Mouse (Mus musculus): ENCODE results near the gene Armh3. TPM values are rescaled to one million over a fixed set of nuclear protein-coding genes. Genes with fewer than 3 reads are reported as not detected.

Gene Armh3
- total and polyA plus RNA-seq, 2 experiments from 2014 or later = 16.5 to 17.5 TPM

DNA sequence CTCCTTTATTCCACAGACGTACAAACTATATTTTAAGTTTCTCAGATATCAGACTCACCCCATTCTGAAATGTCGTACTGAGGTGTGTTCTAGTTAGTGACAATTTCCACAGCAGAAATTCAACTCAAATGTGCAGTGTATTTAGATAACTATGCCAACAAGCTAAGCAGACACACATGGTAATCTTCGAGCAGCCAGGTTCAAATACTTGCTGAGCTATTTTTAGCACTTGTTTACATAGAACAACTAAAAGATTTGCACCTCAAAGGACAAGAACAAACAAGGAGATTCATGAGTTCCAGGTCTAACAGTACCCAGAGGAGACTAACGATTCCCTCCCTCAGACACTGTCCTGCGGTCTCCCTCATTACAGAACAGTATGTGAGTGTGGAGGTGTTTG lies 171.2 kb downstream of the Armh3 start:
- no peak for DNase-seq (ENCODE audit: low spot score)

DNA sequence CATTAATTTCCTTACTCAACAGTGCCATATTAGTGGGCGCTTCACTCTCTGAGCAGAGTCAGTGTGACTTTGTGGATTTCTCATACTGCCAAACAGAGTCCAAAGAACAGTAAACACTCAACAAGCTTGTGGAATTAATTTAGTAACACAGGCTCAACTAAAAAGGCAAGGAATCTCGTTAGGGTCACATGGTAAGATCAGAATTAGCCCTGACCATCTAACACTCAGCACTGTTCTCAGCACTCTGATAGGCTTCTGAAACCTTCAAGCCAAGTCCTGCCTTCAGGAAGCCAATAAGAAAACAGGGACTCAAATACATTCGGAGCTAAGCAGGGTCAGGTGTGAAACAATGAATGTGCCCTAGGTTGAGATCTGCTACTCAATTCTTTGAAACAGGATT lies 172.1 kb downstream of the Armh3 start:
- Histone ChIP-seq H3K4me2 (ENCODE audit: low read depth, low read length) (no peak overlapping the region), H3K4me1 (ENCODE audit: insufficient read depth, low read length) (peaks cover 10% of the 10 kb centered on the region; the same call in 1 of the 2 replicates), H3K27me3 (ENCODE audit: insufficient read depth, low read length) (no peaks in the 10 kb centered on the region), H3K9ac (replicated peaks; ENCODE audit: low read length) (no peak overlapping the region), H3K36me3 (ENCODE audit: insufficient read depth, low read length) (no peaks in the 10 kb centered on the region), H3K9me3 (ENCODE audit: low read length) (no peaks in the 10 kb centered on the region), H3K27ac (no peak overlapping the region), H3K4me3 (ENCODE audit: low read length) (no peak overlapping the region)
- 90% methylated on average over 3 of the region's 3 CpGs for WGBS
- ATAC-seq (no peak), DNase-seq (ENCODE audit: low spot score) (no peak)
- no peak for TF ChIP-seq CTCF (IDR thresholded peaks at IDR 0.05; ENCODE audit: low read depth)

More for the DNA sequence above, 171.2 kb downstream of the Armh3 start:
- Histone ChIP-seq H3K4me1 (ENCODE audit: insufficient read depth, low read length) (peaks cover 1% of the 10 kb centered on the region; the same call in 1 of the 2 replicates), H3K36me3 (ENCODE audit: insufficient read depth, low read length) (no peaks in the 10 kb centered on the region), H3K27ac (no peak overlapping the region), H3K4me2 (ENCODE audit: low read depth, low read length) (no peak overlapping the region), H3K9ac (replicated peaks; ENCODE audit: low read length) (no peak overlapping the region), H3K27me3 (ENCODE audit: insufficient read depth, low read length) (no peaks in the 10 kb centered on the region), H3K9me3 (ENCODE audit: low read length) (no peaks in the 10 kb centered on the region), H3K4me3 (ENCODE audit: low read length) (no peak overlapping the region)
- no peak for TF ChIP-seq CTCF (IDR thresholded peaks at IDR 0.05; ENCODE audit: low read depth)
- ATAC-seq = no peak
- 82% methylated on average over 5 of the region's 5 CpGs for WGBS

DNA sequence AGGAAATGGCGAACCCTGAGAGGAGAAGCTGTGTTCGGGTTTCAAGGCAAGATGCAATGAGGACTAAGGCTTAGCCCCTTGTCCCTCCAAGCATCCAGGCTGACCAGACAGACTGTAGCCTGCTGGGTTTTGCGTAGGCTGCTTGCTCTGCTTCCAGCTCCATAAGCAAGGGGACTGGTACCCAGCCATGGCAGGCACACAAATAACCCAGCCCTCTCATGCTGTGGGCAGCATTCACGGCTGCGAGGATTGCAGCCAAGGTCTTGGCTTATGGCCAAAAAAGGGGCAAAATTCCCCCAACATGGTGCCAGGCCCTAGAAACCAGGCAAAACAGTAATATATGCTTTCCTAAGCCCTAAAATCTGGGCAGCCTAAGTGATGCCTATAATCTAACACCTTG lies 176.5 kb downstream of the Armh3 start:
- Histone ChIP-seq H3K4me3 (ENCODE audit: low read length) (no peak overlapping the region), H3K9me3 (ENCODE audit: low read length) (no peaks in the 10 kb centered on the region), H3K27ac (no peak overlapping the region), H3K4me1 (ENCODE audit: insufficient read depth, low read length) (peaks cover 10% of the 10 kb centered on the region; the same call in 1 of the 2 replicates), H3K9ac (replicated peaks; ENCODE audit: low read length) (no peak overlapping the region), H3K4me2 (ENCODE audit: low read depth, low read length) (no peak overlapping the region), H3K27me3 (ENCODE audit: insufficient read depth, low read length) (no peaks in the 10 kb centered on the region), H3K36me3 (ENCODE audit: insufficient read depth, low read length) (peaks cover 4% of the 10 kb centered on the region; the same call in 1 of the 2 replicates)
- no peak; the same call in 1 of the 2 replicates for ATAC-seq
- DNase-seq (ENCODE audit: low spot score) = peak; percentile 75
- TF ChIP-seq CTCF (IDR thresholded peaks at IDR 0.05; ENCODE audit: low read depth) = no peak
- 28% methylated on average over 5 of the region's 5 CpGs for WGBS

DNA sequence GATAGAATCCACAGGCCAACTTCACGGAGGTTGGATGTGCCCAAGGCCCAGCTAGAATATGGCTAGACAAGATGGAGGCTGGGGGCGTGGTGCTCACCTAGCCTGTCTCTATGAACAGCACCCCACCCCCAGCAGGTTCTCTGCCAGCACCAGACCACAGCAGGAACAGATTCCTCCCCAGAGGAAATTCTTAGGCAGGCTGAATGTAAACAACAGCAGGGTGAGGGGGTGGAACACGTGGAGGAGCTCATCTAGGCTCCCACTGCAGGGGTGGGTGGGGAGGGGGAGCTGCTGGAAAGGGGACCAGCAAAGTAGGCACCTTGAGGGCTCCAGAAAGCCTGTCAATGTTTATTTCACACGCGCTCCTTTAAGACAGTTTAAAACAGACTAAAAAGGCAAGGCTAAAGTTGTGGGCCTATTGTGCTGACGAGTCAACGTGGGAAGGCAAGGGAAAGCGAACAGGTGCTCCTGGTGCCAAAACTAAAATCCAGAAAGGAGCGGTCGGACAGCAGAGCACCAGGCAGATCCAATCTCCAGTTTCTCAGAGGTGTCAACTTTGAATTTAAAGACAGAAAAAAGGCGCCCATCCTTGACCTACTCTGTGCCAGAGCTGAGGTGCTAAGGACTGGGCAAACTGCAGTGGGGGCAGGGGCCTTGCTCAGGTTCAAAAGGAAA lies 180.3 kb downstream of the Armh3 start:
- no peak overlapping the region for H3K27ac ChIP-seq
- peaks cover 14% of the 10 kb centered on the region; the same call in 1 of the 2 replicates for H3K4me1 ChIP-seq (ENCODE audit: insufficient read depth, low read length)
- H3K9me3 ChIP-seq (ENCODE audit: low read length) = no peaks in the 10 kb centered on the region
- WGBS = 72% methylated on average over 11 of the region's 11 CpGs
- no peak for TF ChIP-seq CTCF (IDR thresholded peaks at IDR 0.05; ENCODE audit: low read depth)
- H3K36me3 ChIP-seq (ENCODE audit: insufficient read depth, low read length) = peaks cover 4% of the 10 kb centered on the region; the same call in 1 of the 2 replicates
- H3K27me3 ChIP-seq (ENCODE audit: insufficient read depth, low read length) = no peaks in the 10 kb centered on the region
- H3K9ac ChIP-seq (replicated peaks; ENCODE audit: low read length) = no peak overlapping the region
- no peak overlapping the region for H3K4me2 ChIP-seq (ENCODE audit: low read depth, low read length)
- DNase-seq (ENCODE audit: low spot score) (no peak), ATAC-seq (no peak)
- H3K4me3 ChIP-seq (ENCODE audit: low read length) = no peak overlapping the region

DNA sequence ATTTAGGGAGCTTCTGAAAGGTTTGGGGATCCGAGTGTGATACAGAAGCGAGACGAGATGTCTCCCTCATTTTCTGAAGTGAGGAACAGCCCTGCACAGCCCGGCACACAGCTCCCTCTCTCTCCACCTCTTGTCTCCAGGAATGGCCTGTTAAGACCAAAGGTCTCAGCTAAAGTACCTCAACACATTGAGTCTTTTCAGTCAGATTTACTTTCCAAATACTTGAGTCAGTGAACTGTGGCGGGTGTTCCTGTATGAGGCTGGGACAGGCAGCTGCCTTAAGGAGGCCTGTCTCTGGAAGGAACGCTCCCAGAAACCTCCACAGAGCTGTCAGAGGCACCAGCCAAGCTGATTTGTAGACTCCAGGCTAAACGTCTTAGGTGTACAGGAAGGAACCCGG lies 181.6 kb downstream of the Armh3 start:
- 36% methylated on average over 8 of the region's 8 CpGs for WGBS
- Histone ChIP-seq H3K4me2 (ENCODE audit: low read depth, low read length) (peak overlapping the region; percentile 89; the same call in 1 of the 2 replicates), H3K4me3 (ENCODE audit: low read length) (no peak overlapping the region), H3K27ac (no peak overlapping the region), H3K4me1 (ENCODE audit: insufficient read depth, low read length) (peaks cover 9% of the 10 kb centered on the region; the same call in 1 of the 2 replicates), H3K9me3 (ENCODE audit: low read length) (no peaks in the 10 kb centered on the region), H3K27me3 (ENCODE audit: insufficient read depth, low read length) (no peaks in the 10 kb centered on the region), H3K36me3 (ENCODE audit: insufficient read depth, low read length) (peaks cover 4% of the 10 kb centered on the region; the same call in 1 of the 2 replicates), H3K9ac (replicated peaks; ENCODE audit: low read length) (no peak overlapping the region; the same call in 1 of the 2 replicates)
- DNase-seq (ENCODE audit: low spot score) = no peak
- TF ChIP-seq CTCF (IDR thresholded peaks at IDR 0.05; ENCODE audit: low read depth) = no peak
- ATAC-seq = no peak

DNA sequence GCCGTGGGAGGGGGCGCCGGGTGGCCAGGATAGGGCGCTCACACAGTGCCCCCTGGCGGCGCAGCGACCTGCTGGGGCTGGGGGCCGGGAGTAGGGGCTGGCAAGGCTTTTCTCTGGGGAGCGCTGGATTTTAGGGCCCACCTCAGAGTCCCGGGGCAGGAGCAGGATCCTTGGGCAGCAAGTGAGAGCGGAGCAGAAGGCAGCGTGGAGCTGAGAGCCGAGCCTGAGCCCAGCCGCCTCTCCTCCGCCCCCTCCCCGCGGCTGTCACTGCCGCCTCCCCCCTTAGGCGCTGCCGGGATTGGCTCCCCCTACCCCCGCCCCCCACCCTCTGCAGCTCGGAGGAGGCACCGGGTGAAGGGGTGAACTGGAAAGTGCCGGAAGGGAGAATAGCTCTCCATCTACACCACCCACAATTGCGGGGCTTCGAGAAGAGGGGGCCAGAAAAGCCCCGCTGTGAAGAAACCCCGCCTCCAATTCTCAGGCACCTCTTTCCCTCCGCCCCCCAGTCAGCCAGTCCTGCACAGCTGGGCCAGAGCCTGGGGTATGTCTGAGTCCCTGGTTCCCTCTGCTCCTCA lies 182.4 kb downstream of the Armh3 start, which contains the start of gene Kcnip2:
Gene Kcnip2, minus strand, starts transcription at position 231 of the 575 bp plus-strand sequence.
- peak; percentile 61 for DNase-seq (ENCODE audit: low spot score)
- H3K9me3 ChIP-seq (ENCODE audit: low read length) = no peaks in the 10 kb centered on the region
- H3K4me1 ChIP-seq (ENCODE audit: insufficient read depth, low read length) = 0 out of 2 replicates have a peak, but pooled peaks cover 5% of the 10 kb centered on the region
- 1% methylated on average over 22 of the region's 29 CpGs for WGBS
- H3K4me3 ChIP-seq (ENCODE audit: low read length) = peak within 1 kb of the TSS; percentile 44
- peak within 1 kb of the TSS; percentile 89 for H3K4me2 ChIP-seq (ENCODE audit: low read depth, low read length)
- TF ChIP-seq CTCF (IDR thresholded peaks at IDR 0.05; ENCODE audit: low read depth) = peak; percentile 52
- ATAC-seq = peak; percentile 63
- H3K9ac ChIP-seq (replicated peaks; ENCODE audit: low read length) = peak within 1 kb of the TSS; percentile 54
- 0 out of 2 replicates have a peak within 1 kb of the TSS, but pooled peaks have one; percentile 0 for H3K27ac ChIP-seq
- peaks cover 4% of the 10 kb centered on the region; the same call in 1 of the 2 replicates for H3K36me3 ChIP-seq (ENCODE audit: insufficient read depth, low read length)
- no peaks in the 10 kb centered on the region for H3K27me3 ChIP-seq (ENCODE audit: insufficient read depth, low read length)

Measured in hindbrain, postnatal 0 days (tissue).